Mouse (Mus musculus): ENCODE measurements around the gene Phf19. TPM values are rescaled to one million over a fixed set of nuclear protein-coding genes. Genes with fewer than 3 reads are reported as not detected.

Gene Phf19
- total and polyA plus RNA-seq, 3 experiments, result 16.8 to 25.4 (median 20.5) TPM

- no peak for DNase-seq (ENCODE audit: extremely low read depth)
- Histone ChIP-seq H3K9me3 (replicated peaks; ENCODE audit: low read length) (peaks cover 4% of the 10 kb centered on the region), H3K36me3 (replicated peaks in 1 of 2; ENCODE audit: control insufficient read depth in 1 of 2, insufficient read depth in 1 of 2, low read length in 1 of 2) (peaks cover 0 to 4% of the 10 kb centered on the region in 2 experiments), H3K27me3 (replicated peaks) (no peaks in the 10 kb centered on the region), H3K9ac (ENCODE audit: insufficient read depth, low read depth) (peak overlapping the region; percentile 70), H3K27ac (ENCODE audit: insufficient read depth, low read depth) (peak overlapping the region; percentile 97), H3K4me2 (ENCODE audit: insufficient read depth, low read depth, poor library complexity, severe bottlenecking) (peak overlapping the region; percentile 74), H3K4me1 (ENCODE audit: control insufficient read depth in 1 of 2, insufficient read depth in 2 of 2) (peaks cover 22 to 72% of the 10 kb centered on the region in 2 experiments), H3K79me2 (replicated peaks; ENCODE audit: control insufficient read depth, extremely low read depth, insufficient read depth, poor library complexity, severe bottlenecking) (peaks cover 9% of the 10 kb centered on the region), H3K4me3 (replicated peaks in 1 of 3; ENCODE audit: low read depth in 2 of 3, low read length in 2 of 3, poor library complexity in 1 of 3) (peak overlapping the region; percentile 17 to 49 (median 47))
- dilution Hi-C loops (cut with MboI; ENCODE audit: extremely low pct_ligation_motif_present, extremely low pct_unique_long_range_greater_than_20kb, low sequenced_read_pairs), result no loop called here
- TF ChIP-seq BHLHE40 (IDR thresholded peaks at IDR 0.05; ENCODE audit: low read depth, low read length) (0 out of 2 replicates have a peak, but pooled peaks have one; percentile 3), ETS1 (conservative IDR thresholded peaks at IDR 0.05; ENCODE audit: low read depth, low read length) (0 out of 2 replicates have a peak, but pooled peaks have one; percentile 18), MAX (IDR thresholded peaks at IDR 0.05; ENCODE audit: low read length) (0 out of 2 replicates have a peak, but pooled peaks have one; percentile 24), ZMIZ1 (IDR thresholded peaks at IDR 0.05; ENCODE audit: low read depth, low read length) (no peak), PAX5 (IDR thresholded peaks at IDR 0.05; ENCODE audit: low read length) (no peak), NELFE (IDR thresholded peaks at IDR 0.05; ENCODE audit: low read depth, low read length) (0 out of 2 replicates have a peak, but pooled peaks have one; percentile 14), E2F4 (IDR thresholded peaks at IDR 0.05; ENCODE audit: insufficient replicate concordance, low read depth, low read length) (no peak), ZNF384 (IDR thresholded peaks at IDR 0.05; ENCODE audit: low read depth, low read length) (no peak), MAZ (IDR thresholded peaks at IDR 0.05; ENCODE audit: low read depth, low read length) (peak; percentile 36; the same call in 1 of the 2 replicates)
- in situ Hi-C loops (cut with MboI; ENCODE audit: low pct_ligation_motif_present, low pct_unique_long_range_greater_than_20kb, low sequenced_read_pairs), result loop anchor here (10.0 kb wide), 3 partner anchors 47 to 167 kb away; partner anchors contain the start of genes AI182371, Cntrl, Phf19 and Rabepk
Observed at GRCm38 (mm10) chr2:34962211-34962610, 48.4 kb upstream of the Phf19 start.

GRCm38 (mm10) chr2:34961481-34962036 is 47.7 kb upstream of the Phf19 start, which contains the start of gene Traf1:
TSS of gene Traf1 (minus strand) at chr2:34961772.
- in situ Hi-C loops (cut with MboI; ENCODE audit: low pct_ligation_motif_present, low pct_unique_long_range_greater_than_20kb, low sequenced_read_pairs), result loop anchor here (10.0 kb wide), 3 partner anchors 47 to 167 kb away; partner anchors contain the start of genes AI182371, Cntrl, Phf19 and Rabepk
- no peak for TF ChIP-seq KAT2A (IDR thresholded peaks at IDR 0.05; ENCODE audit: insufficient replicate concordance, low read length)
- TF ChIP-seq RCOR1 (conservative IDR thresholded peaks at IDR 0.05; ENCODE audit: low read depth, low read length), result 0 out of 2 replicates have a peak, but pooled peaks have one; percentile 18
- TF ChIP-seq TCF12 (IDR thresholded peaks at IDR 0.05; ENCODE audit: low read depth, low read length), result peak; percentile 39; the same call in 1 of the 2 replicates
- TF ChIP-seq MXI1 (IDR thresholded peaks at IDR 0.05; ENCODE audit: low read depth, low read length), result no peak; the same call in 1 of the 2 replicates
- no peak for TF ChIP-seq MAFK (IDR thresholded peaks at IDR 0.05; ENCODE audit: insufficient replicate concordance, low read length)
- no peak for TF ChIP-seq SMC3 (IDR thresholded peaks at IDR 0.05; ENCODE audit: low read depth, low read length)
- TF ChIP-seq E2F4 (IDR thresholded peaks at IDR 0.05; ENCODE audit: insufficient replicate concordance, low read depth, low read length), result no peak
- no peak for TF ChIP-seq USF2 (conservative IDR thresholded peaks at IDR 0.05; ENCODE audit: low read depth, low read length)
- TF ChIP-seq JUN (IDR thresholded peaks at IDR 0.05; ENCODE audit: insufficient read depth, low read depth, low read length), result no peak
- no peak for TF ChIP-seq PAX5 (IDR thresholded peaks at IDR 0.05; ENCODE audit: low read length)
- no peak for TF ChIP-seq CTCF (conservative IDR thresholded peaks at IDR 0.05 in 1 of 2, IDR thresholded peaks at IDR 0.05 in 1 of 2; ENCODE audit: low read depth in 2 of 2, low read length in 2 of 2)
- TF ChIP-seq JUND (conservative IDR thresholded peaks at IDR 0.05; ENCODE audit: low read depth, low read length), result no peak
- 0 out of 2 replicates have a peak, but pooled peaks have one; percentile 14 for TF ChIP-seq NELFE (IDR thresholded peaks at IDR 0.05; ENCODE audit: low read depth, low read length)
- TF ChIP-seq UBTF (IDR thresholded peaks at IDR 0.05; ENCODE audit: low read depth, low read length), result peak; percentile 90
- peak; percentile 79; the same call in 1 of the 2 replicates for TF ChIP-seq CHD1 (IDR thresholded peaks at IDR 0.05; ENCODE audit: low read depth, low read length)
- peak; percentile 46; the same call in 1 of the 2 replicates for TF ChIP-seq POLR2AphosphoS2 (IDR thresholded peaks at IDR 0.05; ENCODE audit: low read depth, low read length)
- 0 out of 2 replicates have a peak, but pooled peaks have one; percentile 17 for TF ChIP-seq HCFC1 (IDR thresholded peaks at IDR 0.05; ENCODE audit: low read depth, low read length)
- TF ChIP-seq ZMIZ1 (IDR thresholded peaks at IDR 0.05; ENCODE audit: low read depth, low read length), result no peak
- TF ChIP-seq ETS1 (conservative IDR thresholded peaks at IDR 0.05; ENCODE audit: low read depth, low read length), result no peak
- 0 out of 2 replicates have a peak, but pooled peaks have one; percentile 47 for TF ChIP-seq CHD2 (IDR thresholded peaks at IDR 0.05; ENCODE audit: low read length)
- no peak for TF ChIP-seq RAD21 (IDR thresholded peaks at IDR 0.05; ENCODE audit: low read depth, low read length)
- no peak; the same call in 1 of the 2 replicates for TF ChIP-seq MAZ (IDR thresholded peaks at IDR 0.05; ENCODE audit: low read depth, low read length)
- TF ChIP-seq TBP (conservative IDR thresholded peaks at IDR 0.05; ENCODE audit: low read depth, low read length), result 0 out of 2 replicates have a peak, but pooled peaks have one; percentile 44
- no peak for TF ChIP-seq ZC3H11A (IDR thresholded peaks at IDR 0.05; ENCODE audit: low read depth, low read length)
- no peak for TF ChIP-seq ZNF384 (IDR thresholded peaks at IDR 0.05; ENCODE audit: low read depth, low read length)
- no peak for TF ChIP-seq ZKSCAN1 (IDR thresholded peaks at IDR 0.05; ENCODE audit: borderline replicate concordance, low read depth, low read length)

More at GRCm38 (mm10) chr2:34961481-34962036, 47.7 kb upstream of the Phf19 start, which contains the start of gene Traf1:
- Histone ChIP-seq H3K4me3 (replicated peaks in 1 of 3; ENCODE audit: low read depth in 2 of 3, low read length in 2 of 3, poor library complexity in 1 of 3) (peak within 1 kb of the TSS; percentile 47 to 68 (median 49)), H3K79me2 (replicated peaks; ENCODE audit: control insufficient read depth, extremely low read depth, insufficient read depth, poor library complexity, severe bottlenecking) (peaks cover 15% of the 10 kb centered on the region), H3K9me3 (replicated peaks; ENCODE audit: low read length) (peaks cover 4% of the 10 kb centered on the region), H3K27me3 (replicated peaks) (no peaks in the 10 kb centered on the region), H3K4me2 (ENCODE audit: insufficient read depth, low read depth, poor library complexity, severe bottlenecking) (peak within 1 kb of the TSS; percentile 74), H3K36me3 (replicated peaks in 1 of 2; ENCODE audit: control insufficient read depth in 1 of 2, insufficient read depth in 1 of 2, low read length in 1 of 2) (peaks cover 0 to 8% of the 10 kb centered on the region in 2 experiments), H3K9ac (ENCODE audit: insufficient read depth, low read depth) (peak within 1 kb of the TSS; percentile 70), H3K4me1 (ENCODE audit: control insufficient read depth in 1 of 2, insufficient read depth in 2 of 2) (peaks cover 17 to 69% of the 10 kb centered on the region in 2 experiments), H3K27ac (ENCODE audit: insufficient read depth, low read depth) (peak within 1 kb of the TSS; percentile 97)
- dilution Hi-C loops (cut with MboI; ENCODE audit: extremely low pct_ligation_motif_present, extremely low pct_unique_long_range_greater_than_20kb, low sequenced_read_pairs), result no loop called here
- no peak for DNase-seq (ENCODE audit: extremely low read depth)
